ENCODE assay signal across 27 mouse cellular contexts in genomic region chr6:63590681-63591080, GRCm38 (mm10).
A peak's percentile ranks its signal among the peaks of the same experiment; 100 is the strongest.
DNase-seq lines count a peak whose midpoint lies in the region; ATAC-seq and TF ChIP-seq lines count a peak whose summit lies in the region.
"Had no signal": no experiment of that assay in that cellular context is flagged by ENCODE, and none has a peak within 500 bp of the region (broad histone marks: within the 10 kb centered on the region; RNA-seq: fewer than 3 reads in every experiment).

No protein-coding gene starts in this region.

- H3K27ac ChIP-seq in lung, postnatal 0 days (ENCODE audit: low read length), result no peak overlapping the region
- H3K27ac ChIP-seq: embryonic facial prominence, embryonic 13.5 days; embryonic facial prominence, embryonic 15.5 days; forebrain, embryonic 10.5 days; forebrain, embryonic 12.5 days had no signal

- ATAC-seq in lung, postnatal 0 days, result peak; percentile 98
- ATAC-seq: CD4-positive, CD25-positive, alpha-beta regulatory T cell, adult 4 months; forebrain, embryonic 14.5 days; forebrain, embryonic 16.5 days had no signal

- no peak overlapping the region for H3K4me3 ChIP-seq in lung, postnatal 0 days (ENCODE audit: low read depth, low read length)
- H3K4me3 ChIP-seq: embryonic facial prominence, embryonic 13.5 days; embryonic facial prominence, embryonic 15.5 days; erythroblast, embryonic 14.5 days; forebrain, embryonic 10.5 days; forebrain, embryonic 12.5 days had no signal

- H3K36me3 ChIP-seq in lung, postnatal 0 days (ENCODE audit: insufficient read depth, low read length), result no peaks in the 10 kb centered on the region
- H3K36me3 ChIP-seq: embryonic facial prominence, embryonic 13.5 days; embryonic facial prominence, embryonic 15.5 days; forebrain, embryonic 10.5 days; forebrain, embryonic 12.5 days; G1E had no signal

- H3K9me3 ChIP-seq in lung, postnatal 0 days (ENCODE audit: low read length), result no peaks in the 10 kb centered on the region
- H3K9me3 ChIP-seq: embryonic facial prominence, embryonic 13.5 days; embryonic facial prominence, embryonic 15.5 days; forebrain, embryonic 10.5 days; forebrain, embryonic 12.5 days; G1E had no signal

- no peak overlapping the region for H3K4me2 ChIP-seq in lung, postnatal 0 days (replicated peaks; ENCODE audit: low read depth, low read length)
- H3K4me2 ChIP-seq: embryonic facial prominence, embryonic 13.5 days; embryonic facial prominence, embryonic 15.5 days; forebrain, embryonic 12.5 days had no signal

- H3K4me1 ChIP-seq in lung, postnatal 0 days (ENCODE audit: insufficient read depth, low read depth, low read length), result no peaks in the 10 kb centered on the region
- H3K4me1 ChIP-seq: embryonic facial prominence, embryonic 13.5 days; embryonic facial prominence, embryonic 15.5 days; forebrain, embryonic 10.5 days; forebrain, embryonic 12.5 days had no signal

- 44% methylated on average over 4 of the region's 4 CpGs for WGBS in lung, postnatal 0 days

- TF ChIP-seq CTCF in lung, postnatal 0 days (IDR thresholded peaks at IDR 0.05), result no peak

- peak; percentile 97 for TF ChIP-seq EP300 in lung, postnatal 0 days (IDR thresholded peaks at IDR 0.05)

- DNase-seq in lung, postnatal 0 days (ENCODE audit: low spot score), result peak; percentile 89
- DNase-seq in lung, postnatal 14 days, result no peak
- DNase-seq in lung, postnatal 36 days, result peak; percentile 7
- no peak for DNase-seq in lung, postnatal 10 days
- peak; percentile 65 for DNase-seq in Muller cell, postnatal 12 days (ENCODE audit: inconsistent ontology term)
- DNase-seq in kidney, adult 11 months, result no peak
- DNase-seq: adrenal gland, adult 2 months; adrenal gland, postnatal 10 days; adrenal gland, postnatal 25 days; B cell, adult 2 months; cerebellum, adult 11 months; cerebellum, adult 18-20 months; cerebellum, adult 8-10 months; cerebellum, adult 9-11 months; cerebellum, postnatal 14 days; cerebellum, postnatal 36 days; embryo, embryonic 11 days had no signal

- no peak overlapping the region for H3K9ac ChIP-seq in lung, postnatal 0 days (replicated peaks; ENCODE audit: low read depth)
- H3K9ac ChIP-seq: embryonic facial prominence, embryonic 13.5 days; embryonic facial prominence, embryonic 15.5 days; forebrain, embryonic 12.5 days had no signal

- no peaks in the 10 kb centered on the region for H3K27me3 ChIP-seq in lung, postnatal 0 days (replicated peaks; ENCODE audit: insufficient read depth, low read length)
- H3K27me3 ChIP-seq: CH12.LX; embryonic facial prominence, embryonic 13.5 days; embryonic facial prominence, embryonic 15.5 days; forebrain, embryonic 12.5 days had no signal

Comparison
In these comparisons a context has a peak if more than half of its experiments do, and no peak if none do; other contexts are left out.
1. DNase-seq: peak in lung, postnatal 0 days (single experiment), lung, postnatal 36 days (single experiment) and Muller cell, postnatal 12 days (single experiment); none in lung, postnatal 14 days (single experiment), lung, postnatal 10 days (single experiment) and kidney, adult 11 months (single experiment).